Comparison of ENCODE assay signal across 8 mouse cellular contexts in the genomic region with DNA sequence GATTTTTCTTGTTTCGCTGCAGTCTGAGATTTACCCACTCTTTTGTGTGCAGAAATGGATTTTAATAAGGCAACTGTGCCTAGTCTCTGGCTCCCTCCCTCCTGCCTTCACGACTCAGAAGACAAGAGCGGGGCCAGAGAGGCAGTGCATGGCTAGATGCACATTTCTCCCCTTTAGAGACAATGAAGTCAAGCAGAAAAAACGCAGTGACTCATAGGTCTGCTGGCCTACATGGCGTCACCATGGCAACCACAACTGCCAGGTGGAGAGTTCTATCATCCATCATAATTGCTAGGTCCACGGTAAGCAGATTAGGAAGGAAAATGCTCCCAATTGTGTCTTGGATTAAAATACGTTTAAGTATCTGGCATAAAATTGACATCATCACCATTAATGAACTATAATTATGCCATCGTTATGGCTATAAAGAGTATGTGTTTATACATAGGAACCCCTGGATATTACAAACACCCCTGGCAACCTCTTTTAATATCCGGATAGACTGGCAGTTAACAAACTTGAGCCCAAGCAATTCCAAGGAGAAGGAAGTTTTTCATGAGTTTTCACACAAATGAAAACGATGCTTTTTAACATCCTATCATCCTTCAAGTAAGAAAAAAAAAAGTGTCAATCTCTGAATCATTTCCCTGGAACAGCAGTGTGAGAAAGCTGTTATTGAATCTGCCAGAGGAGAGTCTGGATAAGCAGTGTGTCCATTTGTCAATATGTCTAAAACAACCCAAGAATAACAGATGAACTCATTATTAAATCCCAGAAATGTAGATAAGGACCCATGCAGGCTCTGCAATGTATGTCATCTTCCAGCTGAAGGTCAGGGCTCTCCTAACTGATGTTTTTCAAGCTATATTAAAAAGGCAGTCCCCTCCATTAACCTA.
DNase-seq lines count a peak whose midpoint lies in the region; ATAC-seq lines count a peak whose summit lies in the region.

No protein-coding gene starts in this region.

- peaks cover 12% of the 10 kb centered on the region for H3K4me1 ChIP-seq in forebrain, embryonic 14.5 days (ENCODE audit: control insufficient read depth, insufficient read depth, low read length)
- no peaks in the 10 kb centered on the region for H3K4me1 ChIP-seq in intestine, embryonic 16.5 days (ENCODE audit: control insufficient read depth, insufficient read depth, low read length)

- DNase-seq in lung, postnatal 36 days, result peak; percentile 2
- no peak for DNase-seq in lung, adult 18-20 months
- DNase-seq in brain, embryonic 18.5 days (ENCODE audit: low read depth, low spot score), result peak; percentile 49
- DNase-seq in forebrain, embryonic 14.5 days (ENCODE audit: low spot score), result peak; percentile 92
- peak; percentile 72 for DNase-seq in mesoderm, embryonic 11.5 days (ENCODE audit: low read depth, low spot score)
- no peak for DNase-seq in thymus, postnatal 14 days
- no peak for DNase-seq in kidney, adult 9 months

- WGBS in forebrain, embryonic 14.5 days, result 6% methylated on average over 10 of the region's 10 CpGs
- whole genome bisulfite sequencing in intestine, embryonic 16.5 days, result 40% methylated on average over 10 of the region's 10 CpGs

- H3K27me3 ChIP-seq in forebrain, embryonic 14.5 days (replicated peaks; ENCODE audit: control insufficient read depth, insufficient read depth, low read length), result no peaks in the 10 kb centered on the region
- no peaks in the 10 kb centered on the region for H3K27me3 ChIP-seq in intestine, embryonic 16.5 days (replicated peaks; ENCODE audit: control insufficient read depth, insufficient read depth, low read length)

- no peaks in the 10 kb centered on the region for H3K9me3 ChIP-seq in forebrain, embryonic 14.5 days (replicated peaks; ENCODE audit: control insufficient read depth, low read length)
- H3K9me3 ChIP-seq in intestine, embryonic 16.5 days (ENCODE audit: control insufficient read depth, low read length), result no peaks in the 10 kb centered on the region

- peak overlapping the region; percentile 22 for H3K27ac ChIP-seq in forebrain, embryonic 14.5 days (ENCODE audit: low read depth, low read length)
- H3K27ac ChIP-seq in intestine, embryonic 16.5 days (ENCODE audit: low read length), result no peak overlapping the region

- no peak overlapping the region for H3K9ac ChIP-seq in forebrain, embryonic 14.5 days (ENCODE audit: low read length)
- H3K9ac ChIP-seq in intestine, embryonic 16.5 days (ENCODE audit: low read depth, low read length), result no peak overlapping the region

- H3K4me2 ChIP-seq in forebrain, embryonic 14.5 days (ENCODE audit: low read length), result 0 out of 2 replicates have a peak overlapping the region, but pooled peaks have one; percentile 15
- H3K4me2 ChIP-seq in intestine, embryonic 16.5 days (ENCODE audit: low read depth, low read length), result no peak overlapping the region

- ATAC-seq in forebrain, embryonic 14.5 days, result peak; percentile 90
- ATAC-seq in intestine, embryonic 16.5 days, result no peak

- no peaks in the 10 kb centered on the region for H3K36me3 ChIP-seq in forebrain, embryonic 14.5 days (ENCODE audit: control insufficient read depth, insufficient read depth, low read length)
- H3K36me3 ChIP-seq in intestine, embryonic 16.5 days (ENCODE audit: control insufficient read depth, insufficient read depth, low read length), result no peaks in the 10 kb centered on the region

- no peak overlapping the region for H3K4me3 ChIP-seq in forebrain, embryonic 14.5 days (ENCODE audit: low read depth, low read length)
- H3K4me3 ChIP-seq in intestine, embryonic 16.5 days (ENCODE audit: low read length), result no peak overlapping the region

Comparison
In these comparisons a context has a peak if more than half of its experiments do, and no peak if none do; other contexts are left out.
1. DNase-seq: peak in lung, postnatal 36 days (single experiment), brain, embryonic 18.5 days (single experiment), forebrain, embryonic 14.5 days (single experiment) and mesoderm, embryonic 11.5 days (single experiment); none in lung, adult 18-20 months (0 of 2), thymus, postnatal 14 days (single experiment) and kidney, adult 9 months (single experiment).